Mouse (Mus musculus) heart, postnatal 4 days (tissue): ENCODE measurements at regions not wholly inside any gene's neighbourhood (a gene's known extent, or its start where the extent isn't known, plus 50 kb on each side); places are given as distances from the start of the nearest gene placed in this dataset.

ENCODE experiments used
- DNase-seq: peaks from one replicate; pipeline ENCODE4 v3.0.0; 2021

DNA sequence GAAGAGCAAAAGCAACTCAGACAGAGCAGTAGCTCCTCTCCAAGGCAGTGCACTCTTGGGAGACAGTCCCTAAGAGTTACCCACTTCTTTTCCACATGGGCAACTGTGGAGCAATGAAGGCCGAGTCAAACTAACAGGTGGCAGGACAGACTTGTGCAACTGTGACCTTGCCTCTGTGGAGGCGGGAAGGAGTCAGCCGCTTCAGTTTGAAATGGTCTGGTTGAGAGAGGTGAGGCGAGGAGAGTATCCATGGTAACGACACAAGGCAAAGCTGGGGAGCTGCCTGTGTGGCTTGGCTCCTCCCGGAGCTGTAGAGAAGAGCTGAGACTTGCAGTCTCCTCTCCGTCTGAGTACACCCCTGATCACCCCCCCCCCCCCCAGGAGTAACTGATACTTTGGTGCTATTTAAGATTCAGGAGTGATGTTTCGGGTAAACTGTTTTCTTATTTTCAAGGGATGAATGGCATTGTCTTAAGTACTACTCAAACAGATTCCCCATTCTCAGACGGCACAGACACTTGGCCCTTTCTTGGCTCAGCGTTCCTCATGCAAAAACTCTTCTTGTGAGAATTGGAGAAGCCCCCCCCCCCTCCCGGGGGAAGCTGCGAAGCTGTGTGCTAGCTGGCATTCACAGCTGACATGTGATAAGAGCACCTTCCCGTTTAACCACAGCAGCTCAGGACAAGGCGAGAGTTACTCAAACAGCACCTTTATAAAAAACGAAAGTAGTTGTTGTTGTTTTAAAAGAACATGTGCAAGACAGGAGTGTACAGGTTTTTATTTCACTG, 54.9 kb upstream of the Chst1 start:
- DNase-seq = no peak

DNA sequence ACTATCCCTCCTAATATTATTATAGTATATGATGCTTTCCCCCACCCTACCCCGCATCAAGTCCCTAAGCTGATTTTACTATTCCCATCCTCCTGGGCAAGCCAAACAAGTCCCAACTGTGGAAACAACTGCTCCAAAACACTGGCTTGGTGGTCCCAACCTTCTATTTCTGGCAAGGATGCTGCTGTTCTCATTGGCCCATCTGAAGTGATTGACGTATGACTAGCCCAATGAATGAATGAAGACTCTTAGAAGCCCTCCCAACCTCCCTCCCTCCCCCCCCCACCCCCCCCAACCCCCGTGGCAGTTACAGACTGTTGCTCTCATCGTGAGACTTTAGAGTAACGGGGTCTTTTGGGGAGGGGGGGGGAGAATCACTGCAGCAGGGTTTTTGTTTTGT, 58.7 kb upstream of the Chst1 start:
- no peak for DNase-seq

DNA sequence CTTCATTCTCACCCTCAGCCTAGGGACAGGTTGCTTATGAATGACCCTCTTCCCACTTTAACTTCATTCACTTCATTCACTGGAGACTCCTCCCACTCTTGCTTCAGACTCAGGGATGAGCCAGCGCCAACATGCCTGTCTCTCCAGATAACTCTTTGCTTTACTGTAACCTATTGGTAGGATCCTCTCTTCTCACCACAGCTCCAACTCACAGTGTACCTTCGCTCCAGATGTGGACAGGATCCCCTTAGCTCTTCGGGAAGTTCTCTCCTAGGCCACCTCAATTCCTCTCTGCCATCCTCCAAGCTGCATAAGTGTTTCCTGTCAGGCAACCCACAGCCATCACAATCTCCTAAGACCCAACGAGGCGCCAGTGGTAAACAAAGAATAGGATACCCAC, 67.5 kb upstream of the Chst1 start:
- no peak for DNase-seq

DNA sequence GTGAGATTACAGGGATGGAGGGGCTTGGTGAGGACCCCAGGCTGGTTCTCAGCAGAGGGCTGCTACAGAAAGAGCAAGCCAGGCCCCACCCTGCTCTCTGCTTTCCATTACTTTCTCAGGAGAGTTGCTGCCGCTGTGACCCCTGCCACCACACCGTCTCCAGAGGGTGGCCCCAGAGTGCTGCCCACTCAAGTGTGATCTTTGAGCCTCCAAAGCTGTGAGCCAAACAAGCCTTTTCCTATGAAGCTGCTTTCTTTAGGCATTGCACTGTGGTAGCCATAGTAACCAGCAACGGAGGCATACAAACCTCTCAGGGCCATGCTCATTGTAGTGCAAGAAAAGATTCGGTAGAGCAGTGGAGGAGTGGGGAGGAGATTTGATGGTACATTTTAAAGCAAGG, 68.8 kb upstream of the Chst1 start:
- DNase-seq = no peak

DNA sequence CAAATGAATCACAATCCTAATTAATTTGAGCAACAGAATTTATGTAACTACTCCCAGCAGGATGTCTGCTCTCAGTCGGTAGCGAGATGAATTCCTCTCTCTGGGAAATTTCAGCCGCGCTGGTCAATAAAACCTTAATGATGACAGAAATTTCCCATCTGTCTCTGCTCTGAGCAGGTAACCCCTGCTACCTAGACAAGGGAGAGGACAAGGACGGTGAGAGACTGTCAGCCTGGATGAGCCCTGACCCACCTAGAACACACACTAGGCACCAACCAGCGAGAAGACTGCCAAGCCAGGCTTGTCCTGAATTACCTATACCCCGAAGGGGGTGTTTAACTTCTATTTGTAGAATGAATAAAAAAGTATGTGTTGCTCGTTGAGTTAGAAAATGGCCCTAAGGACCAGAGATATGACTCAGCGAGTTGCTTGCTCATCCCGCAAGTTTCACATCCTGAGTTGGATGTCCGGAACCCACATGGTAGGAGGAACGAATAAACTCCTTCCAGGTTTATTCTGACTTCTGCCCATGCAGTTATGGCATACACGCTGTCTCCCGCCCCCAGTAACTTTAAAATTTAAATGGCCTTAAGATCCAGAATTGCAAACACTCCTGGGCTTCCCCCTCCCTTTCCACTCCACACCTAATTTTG, 69.5 kb upstream of the Slc35c1 start:
- DNase-seq = no peak

DNA sequence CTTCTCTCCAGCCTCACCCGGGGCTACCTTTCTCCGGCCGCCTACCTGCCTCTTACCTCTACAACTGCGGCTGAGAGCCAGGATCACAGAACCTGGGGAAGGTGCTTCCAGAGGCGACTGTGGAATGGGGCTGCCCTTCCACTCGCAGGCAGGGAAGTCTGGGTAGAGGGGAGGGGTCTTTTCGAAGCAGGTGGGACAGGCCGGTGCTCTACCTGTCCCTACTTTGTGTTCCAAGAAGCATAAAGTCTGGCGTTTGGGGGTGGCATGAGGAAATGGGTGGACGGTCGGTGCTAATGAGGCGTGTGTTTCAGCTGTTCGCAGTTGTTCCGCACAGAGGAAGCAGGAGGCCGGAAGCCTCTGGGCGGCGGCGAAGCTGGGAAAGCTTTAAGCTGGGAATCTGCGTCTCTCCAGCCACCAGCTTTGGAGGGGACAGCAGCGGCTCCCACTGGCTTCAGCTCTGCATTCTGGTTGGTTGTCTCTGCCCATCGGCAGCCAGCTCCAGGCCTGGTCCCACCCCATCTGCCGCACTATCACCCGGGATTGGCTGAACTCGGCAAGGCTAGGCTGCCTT, 68.8 kb upstream of the Slc35c1 start:
- peak; percentile 86 for DNase-seq

DNA sequence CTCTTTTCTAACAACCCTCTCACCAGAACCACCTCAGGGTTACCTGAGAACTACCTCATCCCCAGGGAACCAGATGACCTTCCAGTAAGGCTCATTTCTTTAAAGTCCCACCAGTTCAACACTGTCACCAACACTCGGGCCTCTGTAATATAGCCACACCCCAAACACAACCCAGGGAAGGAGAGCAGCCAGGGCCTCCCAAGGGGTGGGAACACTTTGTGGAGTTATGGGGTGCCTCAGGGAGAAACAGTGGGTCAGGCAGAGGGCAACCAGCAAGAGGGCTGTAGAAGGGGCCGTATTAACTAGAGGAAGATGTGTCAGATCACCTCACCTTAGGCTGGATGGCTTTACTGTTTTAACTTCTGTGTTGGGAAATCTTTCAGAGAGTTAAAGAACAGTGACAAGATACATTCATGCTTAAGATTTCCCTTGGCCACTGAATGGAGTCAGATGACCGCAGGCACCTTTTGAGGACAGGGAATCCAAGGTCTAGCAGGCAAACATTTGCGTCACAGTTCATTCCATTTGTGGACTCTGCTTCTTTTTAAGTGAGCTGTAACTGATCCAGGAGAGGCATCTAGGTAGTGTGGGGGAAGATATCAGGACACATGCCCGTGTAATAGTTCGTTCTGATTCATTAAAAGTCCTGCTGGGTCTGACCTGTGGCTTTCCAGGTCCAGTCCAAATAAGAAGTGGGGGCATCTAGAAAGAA, 67.9 kb upstream of the Slc35c1 start:
- DNase-seq = no peak

DNA sequence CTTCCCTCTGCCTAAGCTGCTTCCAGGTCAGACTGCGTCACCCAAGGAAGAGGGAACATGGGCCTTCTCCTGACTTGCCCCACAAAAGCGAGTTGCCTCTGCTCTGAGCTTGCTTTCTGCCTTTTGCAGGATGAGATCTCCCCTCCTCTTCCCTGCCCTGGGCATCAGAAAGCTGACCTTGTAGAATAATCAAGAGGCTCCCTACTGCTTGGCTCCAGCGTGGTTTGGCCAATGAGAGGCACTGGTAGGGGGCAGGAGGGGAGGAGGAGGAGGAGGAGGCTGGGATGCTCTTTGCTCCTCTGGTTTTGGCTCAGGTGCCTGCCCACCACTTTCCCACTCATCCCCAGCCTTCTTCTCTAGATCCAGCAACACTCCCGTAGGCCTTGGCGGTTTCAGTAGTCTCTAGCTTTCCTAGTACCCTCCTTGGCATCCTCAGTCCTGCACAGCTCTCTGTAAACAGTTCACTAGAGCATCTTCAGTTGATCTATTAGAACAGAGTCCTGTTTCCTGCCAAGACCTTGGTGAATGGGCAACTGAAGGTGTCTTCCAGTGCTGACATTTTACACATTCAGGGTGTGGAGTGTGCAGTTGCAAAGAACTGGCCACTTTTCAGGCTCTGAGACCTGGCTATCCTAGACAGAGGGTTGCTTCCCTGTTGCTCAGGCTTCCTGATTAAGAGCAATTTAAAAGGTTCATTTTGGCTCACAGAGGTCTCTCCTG, 66.5 kb upstream of the Slc35c1 start:
- no peak for DNase-seq

DNA sequence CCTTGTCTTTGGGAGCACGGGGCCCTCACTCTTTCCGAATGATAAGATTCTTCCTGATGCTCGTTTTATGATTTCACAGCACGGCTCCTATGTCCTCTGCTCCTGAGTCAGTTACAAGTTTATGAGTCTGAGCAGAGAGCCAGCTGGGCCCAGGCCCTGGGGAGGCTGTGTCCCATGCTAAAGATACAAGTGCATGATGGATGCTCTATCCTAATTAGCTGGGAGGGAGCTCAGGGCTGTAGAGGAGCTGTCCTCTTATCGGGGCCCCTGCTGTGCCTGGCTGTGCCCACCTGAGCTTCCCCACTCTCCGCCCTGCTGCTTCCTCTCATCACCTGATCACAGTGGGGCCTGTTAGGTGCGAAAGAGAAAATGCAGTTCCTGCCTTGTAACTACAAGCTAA, 65.3 kb upstream of the Slc35c1 start:
- no peak for DNase-seq

DNA sequence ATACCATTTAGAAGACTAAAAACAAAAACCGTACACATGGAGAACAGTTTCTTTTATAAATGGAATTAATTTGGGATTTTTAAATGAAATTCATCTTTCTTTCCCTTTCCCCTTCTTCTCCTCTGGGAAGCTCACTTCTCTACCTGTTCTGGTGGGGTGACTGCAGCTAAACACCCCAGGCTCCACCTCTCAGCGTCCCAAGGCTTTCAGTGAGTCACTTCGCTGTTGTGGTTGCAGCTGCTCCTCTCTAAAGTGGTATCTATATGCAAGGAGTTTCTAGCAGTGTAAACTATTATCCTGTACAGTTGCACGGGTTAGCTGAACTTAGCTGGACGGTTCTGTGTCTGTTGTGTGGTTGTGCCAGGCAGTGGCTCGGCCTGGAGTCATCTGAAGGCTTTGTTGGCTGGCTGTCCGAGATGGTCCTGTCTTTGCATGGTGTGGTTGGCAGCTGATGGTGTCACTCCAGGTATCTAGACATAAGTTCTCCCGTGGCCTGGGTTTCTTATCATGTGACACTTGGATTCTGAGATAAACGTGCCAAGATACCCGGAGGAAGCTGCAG, 64.8 kb upstream of the Slc35c1 start:
- DNase-seq = no peak

DNA sequence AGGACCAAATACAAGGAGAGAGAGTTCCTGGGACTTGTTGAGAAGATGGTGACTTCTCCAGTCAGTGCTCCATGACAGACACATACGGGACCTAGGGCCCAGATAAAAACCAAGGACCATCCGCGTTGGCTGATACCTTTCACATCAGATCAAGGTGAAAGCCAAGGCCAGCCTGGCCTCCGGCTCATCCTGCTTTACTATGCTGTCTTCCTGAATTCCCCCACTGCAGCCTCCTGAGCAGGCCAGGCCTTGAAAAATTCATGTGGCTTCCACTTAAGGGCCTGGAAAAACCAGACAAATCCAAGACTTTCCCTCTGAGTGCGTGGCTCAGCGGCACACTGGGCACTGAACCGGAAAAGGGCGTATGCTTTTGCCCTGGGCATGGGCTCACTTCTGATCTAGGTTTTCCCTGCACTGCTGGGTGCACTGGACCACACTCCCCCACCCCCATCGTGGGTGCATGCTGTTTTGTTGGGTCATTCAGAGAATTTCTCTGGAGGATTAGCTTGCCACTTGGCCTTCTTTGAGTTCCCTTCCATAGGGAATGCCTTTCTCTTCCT, 64.1 kb upstream of the Slc35c1 start:
- DNase-seq = no peak

DNA sequence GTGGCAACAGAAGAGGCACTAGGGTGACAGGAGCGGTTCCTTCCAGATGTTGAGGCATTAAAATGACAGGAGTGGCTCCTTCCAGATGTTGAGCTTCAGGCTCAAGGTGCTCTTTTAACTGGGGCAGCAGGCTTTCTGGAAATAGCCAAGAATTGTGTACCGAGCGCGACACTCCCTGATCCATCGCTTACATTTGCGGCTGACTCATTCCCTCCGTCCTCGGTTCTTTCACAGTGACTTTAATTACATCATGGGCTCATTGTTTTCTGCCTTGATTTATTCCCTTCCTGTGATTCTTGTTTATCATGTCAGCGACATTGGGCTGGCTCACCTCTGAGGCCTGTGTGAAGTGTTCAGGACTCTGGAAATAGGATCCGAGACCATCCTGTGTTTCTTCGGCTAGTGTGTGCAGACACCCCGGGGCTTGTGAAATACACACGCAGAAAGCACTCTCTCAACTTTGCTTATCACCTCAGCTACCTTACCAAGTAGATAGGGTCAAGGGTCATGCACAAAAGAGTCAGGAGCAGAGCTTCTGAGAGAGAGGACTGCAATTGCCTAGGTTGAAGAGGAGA, 63.1 kb upstream of the Slc35c1 start:
- DNase-seq = no peak

DNA sequence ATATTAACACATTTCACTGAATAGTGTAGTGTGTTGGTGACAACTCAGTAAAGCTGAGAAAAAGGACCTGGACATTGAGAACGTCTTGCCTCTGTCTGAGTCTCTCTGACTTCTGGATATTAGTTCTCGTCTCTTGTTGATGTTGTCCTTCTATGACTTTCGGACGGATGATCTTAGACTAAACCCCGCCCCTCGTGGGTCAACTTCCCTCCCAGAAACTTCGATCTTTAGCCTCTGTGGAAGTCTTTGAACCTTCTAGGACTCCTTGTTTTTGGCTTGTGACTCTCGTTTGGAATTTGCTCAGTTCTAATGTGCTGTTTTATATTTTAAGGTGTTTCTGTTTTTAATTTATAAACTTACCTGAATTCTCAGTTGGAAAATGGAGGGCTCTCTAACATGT, 61.2 kb upstream of the Slc35c1 start:
- no peak for DNase-seq

DNA sequence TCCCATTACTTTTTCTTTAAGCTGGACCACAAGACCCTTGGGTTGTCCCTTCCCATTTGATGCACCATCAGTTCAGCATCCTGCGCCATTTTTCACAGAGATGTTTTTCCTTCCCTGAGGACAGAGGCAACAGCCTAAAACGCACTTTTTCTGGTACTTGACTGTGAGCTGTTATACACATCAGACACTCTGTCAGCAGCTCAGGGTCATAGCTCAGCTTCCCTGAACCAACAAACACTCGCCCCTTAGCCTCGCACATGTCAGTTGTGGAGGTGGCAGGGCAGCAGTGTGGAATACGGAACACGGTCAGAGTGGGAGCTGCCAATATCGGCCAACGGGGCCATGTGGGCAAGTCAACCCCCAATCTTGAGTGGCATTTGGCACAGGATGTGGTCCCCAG, 59.1 kb upstream of the Slc35c1 start:
- DNase-seq = no peak

DNA sequence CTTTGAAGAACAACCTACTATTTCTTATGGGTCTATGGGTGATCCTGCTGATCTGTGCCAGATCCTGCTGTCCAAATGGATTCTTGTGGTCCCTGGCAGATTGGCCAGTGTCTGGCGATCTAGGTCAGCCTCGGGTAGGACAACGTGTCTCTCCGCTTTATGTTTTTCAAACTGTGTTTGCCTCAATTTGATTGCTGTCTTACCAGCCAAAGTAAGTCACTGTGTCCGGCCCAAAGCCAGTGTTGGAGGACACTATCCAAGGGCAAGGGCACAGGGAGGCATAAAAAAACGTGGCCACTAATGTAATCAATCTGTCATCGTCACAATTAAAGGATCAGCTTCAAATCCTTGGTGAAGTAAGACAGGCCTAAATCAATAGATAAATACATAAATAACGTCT, 58.6 kb upstream of the Slc35c1 start:
- DNase-seq = no peak

DNA sequence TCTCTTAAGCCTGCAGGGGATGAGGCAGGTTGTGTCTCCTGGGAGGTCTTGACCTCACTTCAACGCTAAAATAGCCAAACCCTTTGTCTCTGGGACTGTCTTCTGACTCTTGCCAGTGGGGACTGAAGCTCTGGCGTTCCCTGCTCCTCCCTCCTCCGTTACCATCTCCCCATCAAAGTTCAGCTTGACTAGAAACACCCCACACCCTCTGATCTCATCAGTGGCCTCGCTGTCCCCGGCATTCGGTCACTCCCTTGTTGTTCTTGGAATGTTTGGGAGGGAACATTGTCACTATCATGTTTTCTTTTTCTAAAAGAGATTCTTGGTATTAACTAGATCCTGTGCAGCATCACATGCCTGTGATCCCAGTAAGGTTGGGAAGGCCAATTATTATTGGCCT, 54.6 kb upstream of the Slc35c1 start:
- DNase-seq = no peak

DNA sequence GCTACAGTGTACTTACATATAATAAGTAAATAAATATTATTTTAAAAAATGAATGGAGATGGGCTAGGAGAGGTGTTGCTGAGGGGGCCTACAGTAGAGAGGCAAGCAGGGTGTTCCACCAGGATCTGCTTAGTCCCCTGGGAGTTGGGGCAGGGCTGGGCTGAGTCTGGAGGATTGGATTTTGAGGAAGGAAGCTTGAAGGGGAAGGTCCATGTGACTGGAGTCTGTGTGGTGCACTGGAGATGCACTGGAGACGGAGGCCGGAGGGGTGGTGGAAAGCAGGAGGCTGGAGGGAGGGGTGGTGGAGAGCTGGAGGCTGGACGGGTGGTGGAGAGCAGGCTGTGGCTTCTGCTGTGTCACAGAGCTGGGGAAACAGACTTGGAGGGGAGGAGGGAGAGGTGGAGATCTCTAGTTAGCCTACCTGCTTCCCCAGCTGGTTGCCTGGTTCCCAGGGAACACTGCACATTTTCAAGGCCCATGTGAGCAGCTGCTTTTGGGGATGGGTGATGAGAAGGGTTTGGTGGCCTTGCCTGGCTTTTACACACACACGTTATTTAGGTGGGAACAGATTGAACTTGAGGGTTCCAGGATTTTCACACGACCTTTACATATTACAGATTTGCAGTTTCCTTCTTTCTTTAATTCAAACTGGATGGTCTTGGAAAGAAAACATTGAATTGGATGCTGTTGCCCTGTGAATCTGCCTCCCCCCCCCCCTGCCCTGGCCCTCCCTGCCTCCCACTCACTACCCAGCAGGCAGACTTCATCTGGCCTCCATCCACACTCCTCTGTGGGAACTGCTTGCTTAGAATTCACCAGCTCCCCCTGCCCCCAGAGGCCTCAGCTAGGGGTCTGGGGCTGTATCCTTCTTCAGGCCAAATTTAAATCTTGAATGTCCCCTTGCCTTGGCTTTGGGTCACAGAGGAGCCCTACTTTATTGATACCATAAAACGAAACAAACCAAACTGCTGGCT, 51.7 kb upstream of the Slc35c1 start:
- no peak for DNase-seq
